Mouse (Mus musculus) midbrain, embryonic 15.5 days (tissue): ENCODE measurements around the gene Gpr155. TPM values are rescaled to one million over a fixed set of nuclear protein-coding genes. Genes with fewer than 3 reads are reported as not detected.

ENCODE experiments used
- ATAC-seq: fragments of 200-750 bp; cut with Nextera tagmentation; replicated peaks from 2 replicates; pipeline ENCODE4 v1.8.0; 2017; ENCODE audit warnings: moderate TSS enrichment
- H3K27ac ChIP-seq: fragments of 300-500 bp; sonication (generic); 2 replicates; pipeline ENCODE4 v1.5.1; 2015; ENCODE audit warnings: mild to moderate bottlenecking, inconsistent platforms
- H3K27me3 ChIP-seq: fragments of 300-500 bp; sonication (generic); replicated peaks from 2 replicates; pipeline ENCODE4 v1.6.1; 2015; ENCODE audit warnings: inconsistent platforms
- H3K36me3 ChIP-seq: fragments of 300-500 bp; sonication (generic); replicated peaks from 2 replicates; pipeline ENCODE4 v1.6.1; 2015; ENCODE audit warnings: inconsistent platforms
- H3K4me1 ChIP-seq: fragments of 300-500 bp; sonication (generic); 2 replicates; pipeline ENCODE4 v1.6.1; 2015; ENCODE audit warnings: inconsistent platforms
- H3K4me2 ChIP-seq: fragments of 300-500 bp; sonication (generic); 2 replicates; pipeline ENCODE4 v1.6.1; 2015; ENCODE audit warnings: inconsistent platforms, mild to moderate bottlenecking, moderate library complexity
- H3K4me3 ChIP-seq: fragments of 300-500 bp; sonication (generic); 2 replicates; pipeline ENCODE4 v1.5.1; 2015; ENCODE audit warnings: mild to moderate bottlenecking, inconsistent platforms
- H3K9ac ChIP-seq: fragments of 300-500 bp; sonication (generic); 2 replicates; pipeline ENCODE4 v1.6.1; 2015; ENCODE audit warnings: mild to moderate bottlenecking, inconsistent platforms
- H3K9me3 ChIP-seq: fragments of 300-500 bp; sonication (generic); 2 replicates; pipeline ENCODE4 v1.6.1; 2016; ENCODE audit warnings: inconsistent platforms
- WGBS: fragments of 180-500 bp; shearing (Covaris S2); methylation state at CpG from one replicate; pipeline ENCODE4 v1.1.7; 2015; ENCODE audit warnings: mixed read lengths; 5-methylcytosine and 5-hydroxymethylcytosine counted together
- polyA plus RNA-seq: library from polyadenylated mRNA; unstranded; fragments of >200 nt; fragmentation: Nextera tagmentation; extraction: Ambion mirVana; gene quantifications from 2 replicates; pipeline ENCODE4 v1.2.1, GENCODE M21; 2015

Gene Gpr155
- polyA plus RNA-seq, 1 experiment from 2014 or later, result 14.0 TPM

GRCm38 (mm10) chr2:73404980-73405379, 18.6 kb upstream of the Gpr155 start:
- 88% methylated on average over 7 of the region's 7 CpGs for WGBS

GRCm38 (mm10) chr2:73404442-73404841, 18.1 kb upstream of the Gpr155 start:
- Histone ChIP-seq H3K4me1 (no peaks in the 10 kb centered on the region), H3K4me3 (no peak overlapping the region), H3K36me3 (no peaks in the 10 kb centered on the region), H3K27me3 (no peaks in the 10 kb centered on the region), H3K9ac (no peak overlapping the region), H3K4me2 (no peak overlapping the region), H3K9me3 (no peaks in the 10 kb centered on the region), H3K27ac (no peak overlapping the region)
- WGBS, result 84% methylated on average over 9 of the region's 9 CpGs
- no peak for ATAC-seq

More at GRCm38 (mm10) chr2:73404980-73405379, 18.6 kb upstream of the Gpr155 start:
- Histone ChIP-seq H3K4me3 (no peak overlapping the region), H3K27me3 (no peaks in the 10 kb centered on the region), H3K36me3 (no peaks in the 10 kb centered on the region), H3K4me1 (no peaks in the 10 kb centered on the region), H3K9me3 (no peaks in the 10 kb centered on the region), H3K4me2 (no peak overlapping the region), H3K27ac (no peak overlapping the region), H3K9ac (no peak overlapping the region)
- ATAC-seq, result no peak

GRCm38 (mm10) chr2:73403385-73404013, 17.1 kb upstream of the Gpr155 start:
- Histone ChIP-seq H3K9ac (no peak overlapping the region), H3K36me3 (no peaks in the 10 kb centered on the region), H3K4me3 (no peak overlapping the region), H3K27me3 (no peaks in the 10 kb centered on the region), H3K27ac (no peak overlapping the region), H3K9me3 (no peaks in the 10 kb centered on the region), H3K4me1 (no peaks in the 10 kb centered on the region), H3K4me2 (no peak overlapping the region)
- 79% methylated on average over 15 of the region's 15 CpGs for WGBS
- no peak for ATAC-seq

- Histone ChIP-seq H3K36me3 (no peaks in the 10 kb centered on the region), H3K9ac (no peak overlapping the region), H3K4me2 (no peak overlapping the region), H3K27me3 (no peaks in the 10 kb centered on the region), H3K9me3 (no peaks in the 10 kb centered on the region), H3K27ac (no peak overlapping the region), H3K4me3 (no peak overlapping the region), H3K4me1 (no peaks in the 10 kb centered on the region)
- WGBS, result 44% methylated on average over 1 of the region's 1 CpGs
- ATAC-seq, result no peak
Measured at GRCm38 (mm10) chr2:73401689-73402088, 15.3 kb upstream of the Gpr155 start.

- 86% methylated on average over 2 of the region's 2 CpGs for WGBS
- Histone ChIP-seq H3K9ac (no peak overlapping the region), H3K36me3 (no peaks in the 10 kb centered on the region), H3K9me3 (no peaks in the 10 kb centered on the region), H3K27me3 (no peaks in the 10 kb centered on the region), H3K27ac (no peak overlapping the region), H3K4me1 (no peaks in the 10 kb centered on the region), H3K4me2 (no peak overlapping the region), H3K4me3 (no peak overlapping the region)
- ATAC-seq, result no peak
Measured at GRCm38 (mm10) chr2:73397476-73397875, 11.1 kb upstream of the Gpr155 start.

- Histone ChIP-seq H3K27me3 (no peaks in the 10 kb centered on the region), H3K4me3 (no peak overlapping the region), H3K4me2 (no peak overlapping the region), H3K4me1 (no peaks in the 10 kb centered on the region), H3K9ac (no peak overlapping the region), H3K9me3 (no peaks in the 10 kb centered on the region), H3K27ac (no peak overlapping the region), H3K36me3 (no peaks in the 10 kb centered on the region)
- WGBS, result 94% methylated on average over 3 of the region's 3 CpGs
- no peak for ATAC-seq
Measured at GRCm38 (mm10) chr2:73396828-73397325, 10.5 kb upstream of the Gpr155 start.

- Histone ChIP-seq H3K36me3 (no peaks in the 10 kb centered on the region), H3K27me3 (no peaks in the 10 kb centered on the region), H3K27ac (no peak overlapping the region), H3K9me3 (no peaks in the 10 kb centered on the region), H3K4me2 (no peak overlapping the region), H3K4me1 (no peaks in the 10 kb centered on the region), H3K9ac (no peak overlapping the region), H3K4me3 (no peak overlapping the region)
- WGBS, result 85% methylated on average over 8 of the region's 8 CpGs
- ATAC-seq, result no peak
Measured at GRCm38 (mm10) chr2:73395516-73395915, 9.1 kb upstream of the Gpr155 start.

GRCm38 (mm10) chr2:73394476-73394875, 8.1 kb upstream of the Gpr155 start:
- H3K4me3 ChIP-seq, result no peak overlapping the region
- H3K9me3 ChIP-seq, result no peaks in the 10 kb centered on the region
- WGBS, result 94% methylated on average over 3 of the region's 3 CpGs
- H3K27ac ChIP-seq, result no peak overlapping the region
- no peaks in the 10 kb centered on the region for H3K27me3 ChIP-seq
- no peak overlapping the region for H3K9ac ChIP-seq
- no peak for ATAC-seq
- no peak overlapping the region for H3K4me2 ChIP-seq
- no peaks in the 10 kb centered on the region for H3K36me3 ChIP-seq
- no peaks in the 10 kb centered on the region for H3K4me1 ChIP-seq

GRCm38 (mm10) chr2:73392772-73393171, 6.4 kb upstream of the Gpr155 start:
- whole genome bisulfite sequencing, result 82% methylated on average over 2 of the region's 2 CpGs
- no peaks in the 10 kb centered on the region for H3K27me3 ChIP-seq
- no peak overlapping the region for H3K4me3 ChIP-seq
- H3K9ac ChIP-seq, result no peak overlapping the region
- no peak overlapping the region for H3K27ac ChIP-seq
- H3K4me1 ChIP-seq, result no peaks in the 10 kb centered on the region
- no peaks in the 10 kb centered on the region for H3K36me3 ChIP-seq
- no peak overlapping the region for H3K4me2 ChIP-seq
- ATAC-seq, result no peak
- H3K9me3 ChIP-seq, result no peaks in the 10 kb centered on the region

- 88% methylated on average over 3 of the region's 3 CpGs for WGBS
- Histone ChIP-seq H3K36me3 (no peaks in the 10 kb centered on the region), H3K9me3 (no peaks in the 10 kb centered on the region), H3K27ac (no peak overlapping the region), H3K27me3 (no peaks in the 10 kb centered on the region), H3K4me3 (no peak overlapping the region), H3K9ac (no peak overlapping the region), H3K4me1 (peaks cover 3% of the 10 kb centered on the region; the same call in 1 of the 2 replicates), H3K4me2 (no peak overlapping the region)
- ATAC-seq, result no peak
Measured at GRCm38 (mm10) chr2:73389951-73390350, 3.6 kb upstream of the Gpr155 start.

- H3K4me3 ChIP-seq, result no peak overlapping the region
- no peak overlapping the region for H3K27ac ChIP-seq
- no peaks in the 10 kb centered on the region for H3K27me3 ChIP-seq
- H3K4me1 ChIP-seq, result peaks cover 3% of the 10 kb centered on the region; the same call in 1 of the 2 replicates
- no peaks in the 10 kb centered on the region for H3K9me3 ChIP-seq
- ATAC-seq, result no peak
- H3K9ac ChIP-seq, result no peak overlapping the region
- H3K4me2 ChIP-seq, result no peak overlapping the region
- 86% methylated on average over 1 of the region's 1 CpGs for WGBS
- H3K36me3 ChIP-seq, result no peaks in the 10 kb centered on the region
Measured at GRCm38 (mm10) chr2:73387806-73388205, 1.4 kb upstream of the Gpr155 start.

GRCm38 (mm10) chr2:73385641-73386355, 574 bp downstream of the Gpr155 start:
- no peak for ATAC-seq
- Histone ChIP-seq H3K27ac (peak overlapping the region; percentile 82), H3K27me3 (no peaks in the 10 kb centered on the region), H3K9me3 (no peaks in the 10 kb centered on the region), H3K4me2 (peak overlapping the region; percentile 95), H3K36me3 (no peaks in the 10 kb centered on the region), H3K4me1 (peaks cover 3% of the 10 kb centered on the region; the same call in 1 of the 2 replicates), H3K9ac (peak overlapping the region; percentile 82), H3K4me3 (peak overlapping the region; percentile 87)
- 2% methylated on average over 28 of the region's 29 CpGs for WGBS
